Mouse (Mus musculus) ES-E14 (cell line): ENCODE measurements around the gene Tead3.
"Not testable (repeated sequence)": the region's sequence is repeated elsewhere in the genome, so short reads cannot be mapped to it uniquely, and the experiment has no call there.

Source experiments
- CHD2 ChIP-seq: IDR thresholded peaks from 2 replicates; pipeline ENCODE4 v1.6.1; 2014; ENCODE audit warnings: mild to moderate bottlenecking, low read depth, low read length, inconsistent platforms
- HCFC1 ChIP-seq: IDR thresholded peaks from 2 replicates; pipeline ENCODE4 v1.6.1; 2012; ENCODE audit warnings: low read length, inconsistent platforms, borderline replicate concordance; ENCODE audit not compliant: insufficient read depth
- MAFK ChIP-seq: IDR thresholded peaks from 2 replicates; pipeline ENCODE4 v1.6.1; 2014; ENCODE audit warnings: mild to moderate bottlenecking, low read depth, low read length, inconsistent platforms; ENCODE audit not compliant: insufficient read depth
- ZC3H11A ChIP-seq: IDR thresholded peaks from 2 replicates; pipeline ENCODE4 v1.6.1; 2012; ENCODE audit warnings: low read depth, mild to moderate bottlenecking, inconsistent platforms, low read length, borderline replicate concordance

GRCm38 (mm10) chr17:28330590-28330989 lies 20.0 kb downstream of the Tead3 start:
- not testable (repeated sequence) for TF ChIP-seq ZC3H11A, HCFC1, MAFK, CHD2
